Mouse (Mus musculus) c-Kit-positive CD71-positive TER-119-negative erythroid progenitor cells, embryonic 14.5 days (primary cell): ENCODE measurements around the gene Agtrap.
"Not testable (repeated sequence)": the region's sequence is repeated elsewhere in the genome, so short reads cannot be mapped to it uniquely, and the experiment has no call there.

ENCODE experiments used
- DNase-seq: peaks from one replicate; pipeline ENCODE4 v3.0.0-alpha.2; 2013; ENCODE audit warnings: low read depth

Agtrap gene

DNA sequence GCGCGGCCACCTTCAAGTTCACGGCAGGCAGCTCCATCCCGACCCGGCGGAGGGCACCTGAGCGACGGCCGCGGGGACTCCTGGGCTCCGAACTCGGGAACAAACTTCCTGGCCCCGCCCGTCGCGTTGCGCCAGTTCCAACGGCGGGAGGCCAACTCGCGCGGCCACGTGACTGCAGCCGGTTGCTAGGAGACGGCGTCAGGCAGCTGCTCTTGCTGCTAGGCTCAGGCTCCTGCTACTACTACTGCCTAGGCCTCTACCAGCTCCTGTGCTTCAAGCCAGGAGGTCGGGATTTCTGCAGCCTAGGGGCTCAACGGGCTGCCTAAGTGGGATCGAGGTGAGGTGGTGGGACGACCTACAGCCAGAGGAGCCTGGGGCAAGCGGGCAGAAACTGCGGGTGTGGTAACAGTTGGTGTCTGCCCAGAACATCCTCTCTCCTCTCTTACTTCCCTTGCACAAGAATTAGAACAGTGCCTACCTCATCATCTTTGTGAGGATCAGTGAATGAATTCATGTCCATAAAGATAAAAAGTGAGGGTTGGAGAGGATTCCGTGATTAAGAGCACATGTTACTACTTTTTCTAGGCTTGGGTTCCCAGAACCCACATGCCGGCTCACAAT, at the start of gene Agtrap:
Agtrap (minus strand) TSS at position 125 of the 621 bp plus-strand sequence.
- peak; percentile 72 for DNase-seq

DNA sequence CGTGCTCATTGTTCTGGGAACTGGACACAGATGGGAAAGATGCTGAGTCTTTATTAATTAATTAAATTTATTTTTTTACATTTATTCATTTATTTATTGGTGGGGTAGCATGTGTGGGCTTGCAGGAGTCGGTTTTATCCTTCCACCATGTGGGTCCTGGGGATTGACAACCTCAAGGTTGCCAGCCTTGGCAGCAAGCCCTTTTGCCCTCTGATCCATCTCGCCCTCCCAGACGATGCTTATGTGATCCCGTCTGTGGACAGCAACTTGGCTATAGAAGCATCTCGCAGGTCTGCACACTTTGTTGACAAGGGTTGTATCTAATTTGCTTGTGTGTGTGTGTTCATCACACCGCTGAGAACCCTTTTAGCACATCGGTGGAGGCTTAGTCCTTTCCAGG, 49.7 kb upstream of the Agtrap start:
- no peak for DNase-seq

DNA sequence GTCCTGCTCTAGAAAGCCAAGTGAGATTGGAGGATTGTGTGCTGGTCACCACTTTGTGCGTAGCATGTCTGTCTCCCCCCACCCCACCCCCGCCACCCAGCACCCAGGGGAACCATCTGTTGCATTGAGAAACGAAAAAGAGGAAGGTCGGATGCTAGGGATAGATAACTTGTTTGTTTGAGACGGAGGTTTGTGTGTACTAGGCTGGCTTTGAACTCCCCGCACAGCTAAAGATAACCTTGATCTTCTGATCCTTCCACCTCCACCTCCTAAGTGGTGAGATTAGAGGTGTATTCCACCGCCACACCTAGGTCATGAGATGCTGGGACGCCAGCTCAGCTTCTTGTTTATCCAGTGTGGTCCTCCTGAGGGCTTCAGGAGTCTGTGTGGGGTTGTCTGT, 47.2 kb upstream of the Agtrap start:
- DNase-seq = no peak

DNA sequence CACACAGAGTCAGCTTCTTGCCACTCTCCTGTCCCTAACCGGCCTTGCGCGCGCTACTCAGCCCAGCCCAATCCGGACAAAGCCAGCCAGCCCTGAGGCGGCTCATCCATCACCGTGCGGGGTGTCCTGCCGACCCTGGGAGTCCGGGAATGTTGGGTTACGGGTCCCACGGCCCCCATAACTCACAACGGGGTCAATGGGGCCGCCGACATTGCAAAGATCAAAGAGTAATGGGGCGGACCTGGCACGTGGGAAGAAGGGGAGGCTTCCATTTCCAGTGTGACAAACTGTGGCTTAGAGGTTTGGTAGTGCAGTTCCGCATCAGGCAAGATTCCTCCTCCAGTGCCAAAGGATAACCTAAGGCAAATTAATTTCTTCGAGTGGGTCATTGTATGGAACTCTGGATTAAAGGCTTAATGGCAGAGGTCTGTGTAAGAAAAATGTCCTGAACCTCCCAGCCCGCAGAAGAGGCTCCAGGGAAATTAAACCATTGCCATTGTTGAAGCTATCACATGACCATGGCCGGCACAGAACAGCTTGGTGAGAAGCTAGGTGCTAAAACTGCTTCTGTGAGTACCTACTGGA, 43.8 kb upstream of the Agtrap start:
- no peak for DNase-seq

DNA sequence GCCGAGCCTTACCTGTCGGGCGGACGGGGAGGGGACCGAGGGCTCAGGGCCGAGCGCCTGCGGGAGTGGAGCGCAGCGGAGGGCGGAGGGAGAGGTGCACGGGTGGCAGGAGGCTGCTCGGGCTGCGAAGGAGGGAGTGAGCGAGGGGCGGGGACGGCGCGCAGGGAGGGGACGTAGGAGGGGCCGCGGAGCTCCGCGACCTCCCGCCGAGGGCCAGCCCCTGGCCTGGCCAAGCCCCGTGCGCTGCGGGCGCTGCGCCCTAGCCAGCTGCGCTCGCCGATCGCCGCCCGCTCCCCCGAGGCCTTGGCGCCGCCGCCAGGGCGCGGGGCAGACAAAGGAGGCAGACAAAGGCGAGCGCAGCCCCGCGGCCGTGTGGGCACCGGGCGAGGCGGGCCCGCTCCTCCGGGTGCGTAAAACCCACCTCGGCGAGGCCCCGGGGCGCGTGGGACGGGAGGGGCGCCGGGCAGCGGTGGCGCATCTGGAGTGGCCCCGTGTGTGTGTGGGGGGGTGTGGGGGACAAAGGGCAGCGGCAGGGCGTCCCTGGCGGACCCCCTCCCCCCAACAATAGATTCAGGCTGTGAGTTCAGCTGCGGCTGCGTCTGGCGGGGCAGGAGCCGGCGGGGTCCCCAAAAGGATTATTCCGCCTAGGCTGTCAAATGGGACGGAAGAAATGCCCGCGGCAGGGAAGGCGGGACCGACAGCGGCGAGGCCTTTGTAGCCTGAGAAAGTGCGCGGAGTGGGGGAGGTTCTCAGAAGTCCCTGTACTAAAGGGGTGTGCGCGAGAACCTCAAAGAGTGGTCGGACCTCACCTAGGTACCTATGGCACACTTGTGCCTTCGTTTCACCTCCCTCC, 43.0 kb upstream of the Agtrap start, which contains the start of gene Draxin:
Draxin (minus strand) TSS at position 138 of the 853 bp plus-strand sequence.
- DNase-seq = no peak

DNA sequence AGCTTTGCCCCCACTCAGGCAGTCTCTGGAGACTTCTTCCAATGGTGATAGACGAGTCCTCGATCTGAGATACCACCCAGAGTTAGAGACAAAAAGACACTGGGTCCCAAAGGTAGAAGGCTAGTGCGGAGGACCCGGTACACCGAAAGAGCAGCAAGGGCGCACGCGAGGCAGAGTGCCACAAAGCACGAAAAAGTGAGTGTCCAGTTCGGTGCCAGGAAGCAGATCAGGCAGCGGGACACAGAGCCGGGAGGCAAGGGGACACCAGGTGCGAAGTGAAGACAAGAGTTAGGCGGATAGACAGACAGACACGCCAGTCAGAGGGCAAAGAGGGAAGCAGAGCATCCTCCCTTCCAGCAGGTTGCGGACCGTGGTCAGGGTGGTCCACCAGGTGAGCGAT, 42.3 kb upstream of the Agtrap start, which contains the start of gene Mad2l2:
Mad2l2 (plus strand) TSS at position 252 of the 400 bp plus-strand sequence.
- no peak for DNase-seq

DNA sequence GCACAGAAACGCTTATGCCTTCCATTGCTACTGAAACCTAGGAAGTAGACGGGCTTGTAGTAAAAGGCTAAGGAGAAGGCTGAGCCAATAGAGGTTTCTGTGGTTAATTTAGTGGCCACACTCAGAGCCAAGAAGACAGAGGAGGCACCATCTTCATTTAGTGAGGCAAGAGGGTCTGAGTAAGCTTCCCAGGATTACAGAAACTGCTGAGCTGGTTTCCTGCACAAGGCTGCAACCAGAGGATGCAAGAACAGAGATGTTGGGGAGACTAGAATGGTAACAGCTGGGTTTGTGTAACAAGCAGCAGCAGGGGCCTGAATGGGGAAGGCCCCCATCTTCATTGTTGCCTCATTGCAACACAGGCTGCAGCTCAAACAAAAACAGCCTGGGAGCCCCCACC, 40.8 kb upstream of the Agtrap start:
- DNase-seq = no peak

DNA sequence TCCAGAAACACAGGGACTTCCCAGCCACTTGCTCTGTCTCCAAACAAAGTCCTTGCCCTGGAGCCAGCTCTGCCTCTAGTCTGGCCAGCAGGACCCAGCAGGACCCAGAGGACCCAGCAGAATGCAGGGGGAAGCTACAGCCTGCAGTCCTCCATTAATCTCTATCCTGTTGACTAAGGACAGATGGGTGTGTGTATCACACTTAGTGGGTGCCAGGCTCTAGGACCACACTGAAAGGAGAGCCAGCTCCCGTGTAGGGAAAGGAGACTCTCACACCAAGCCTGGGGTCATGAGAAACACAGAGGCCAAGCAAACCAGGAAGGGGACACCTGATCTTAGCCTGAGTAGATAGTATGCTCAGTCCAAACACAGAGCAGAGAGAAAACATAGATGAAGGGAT, 40.4 kb upstream of the Agtrap start:
- no peak for DNase-seq

DNA sequence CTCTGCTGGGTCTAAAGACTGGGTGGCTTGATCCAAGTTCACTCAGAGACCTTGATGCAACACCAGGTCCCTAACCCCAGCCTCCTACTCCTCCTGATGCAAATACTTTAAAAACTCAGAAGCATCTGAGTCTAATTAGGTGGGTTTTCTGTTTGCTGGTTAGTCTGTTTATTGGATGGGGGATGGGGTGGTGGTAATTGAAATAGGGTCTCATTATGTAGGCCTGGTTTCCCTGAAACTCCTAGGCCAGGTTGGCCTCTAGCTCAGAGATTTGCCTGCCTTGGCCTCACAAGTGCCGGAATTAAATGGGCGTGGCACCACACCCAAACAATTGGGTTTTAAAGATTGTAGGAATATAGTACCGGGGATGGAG, 34.8 kb upstream of the Agtrap start:
- no peak for DNase-seq

DNA sequence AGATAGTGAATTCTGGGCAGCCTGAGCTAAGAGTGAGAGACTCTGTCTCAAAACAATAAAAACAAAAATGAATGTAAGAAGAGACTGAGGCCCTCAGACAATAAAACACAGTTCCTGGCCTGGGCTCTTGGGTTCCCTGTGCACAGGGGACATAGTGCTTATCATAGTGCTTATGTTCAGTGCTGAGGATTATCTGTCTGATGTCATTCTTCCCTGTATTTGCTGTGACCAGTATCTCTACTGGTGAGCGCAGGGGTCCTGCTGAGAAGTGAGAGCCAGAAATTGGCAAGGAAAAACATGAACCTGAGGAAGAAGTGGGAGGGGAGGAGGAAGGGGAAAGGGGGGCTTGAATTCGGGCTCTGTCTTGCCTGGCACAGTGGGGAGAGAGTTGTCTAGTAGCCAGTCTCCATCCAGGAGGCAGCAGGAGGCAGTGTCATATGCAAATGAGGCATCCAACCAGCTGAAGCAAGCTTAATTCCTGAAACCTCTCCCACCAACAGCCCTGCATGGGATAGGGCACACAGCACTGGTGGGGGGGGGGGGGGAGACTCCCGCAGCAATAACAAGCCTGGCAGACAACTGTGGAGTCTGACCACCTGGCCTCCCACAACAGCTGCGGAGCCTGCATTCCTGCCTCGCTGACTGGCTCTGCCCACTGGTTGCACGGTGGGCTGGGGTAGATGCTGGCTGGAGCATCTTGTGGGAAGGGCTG, 34.3 kb upstream of the Agtrap start:
- DNase-seq = no peak

DNA sequence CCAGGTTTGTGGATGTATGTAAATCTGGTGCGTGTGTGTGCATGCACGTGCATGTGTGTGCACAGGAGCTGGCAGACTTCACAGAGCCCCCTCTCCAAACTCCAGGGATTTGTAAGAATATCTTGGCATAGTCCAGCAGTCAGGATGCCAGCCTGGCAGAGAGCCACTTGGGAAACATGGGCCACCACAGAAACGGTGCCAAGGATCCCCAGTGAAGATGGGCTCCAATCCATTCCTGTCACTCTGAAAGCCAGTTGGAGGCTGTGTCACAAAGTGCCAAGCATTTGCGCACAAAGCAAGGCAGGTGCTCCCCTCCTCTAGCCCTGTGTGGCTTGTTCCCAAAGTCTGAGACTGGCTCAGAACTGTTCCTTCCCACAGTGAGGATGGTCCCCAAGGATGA, 33.5 kb upstream of the Agtrap start:
- DNase-seq = no peak

DNA sequence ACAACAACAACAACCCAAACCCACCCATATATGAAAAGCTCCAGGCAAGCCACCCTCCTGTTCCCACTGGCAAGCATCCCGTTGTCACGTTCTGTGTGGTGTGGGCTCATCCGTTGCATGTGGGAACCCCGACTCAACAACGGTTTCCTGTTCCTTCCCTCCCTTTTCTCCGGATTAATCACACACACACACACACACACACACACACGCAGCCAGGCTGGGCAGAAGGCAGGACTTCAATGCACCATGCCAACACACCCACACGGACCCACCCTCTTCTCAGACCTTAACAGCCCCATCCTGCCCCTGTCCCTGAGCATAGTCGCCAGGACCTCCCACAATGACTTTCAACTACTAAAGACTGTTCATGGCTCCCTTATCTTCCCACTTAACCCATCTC, 32.7 kb upstream of the Agtrap start:
- DNase-seq = no peak

DNA sequence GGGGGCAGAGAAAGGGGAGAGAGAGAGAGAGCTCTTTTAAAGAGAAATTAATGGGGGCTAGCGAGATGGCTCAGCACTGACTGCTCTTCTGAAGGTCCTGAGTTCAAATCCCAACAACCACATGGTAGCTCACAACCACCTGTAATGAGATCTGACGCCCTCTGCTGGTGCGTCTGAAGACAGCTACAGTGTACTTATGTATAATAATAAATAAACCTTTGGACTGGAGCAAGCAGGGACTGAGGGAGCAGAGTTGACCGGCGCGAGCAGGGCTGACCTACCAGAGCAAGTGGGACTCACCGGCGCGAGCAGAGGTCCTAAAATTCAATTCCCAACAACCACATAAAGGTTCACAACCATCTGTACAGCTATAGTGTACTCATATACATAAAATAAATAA, 31.7 kb upstream of the Agtrap start:
- DNase-seq = not testable (repeated sequence)

DNA sequence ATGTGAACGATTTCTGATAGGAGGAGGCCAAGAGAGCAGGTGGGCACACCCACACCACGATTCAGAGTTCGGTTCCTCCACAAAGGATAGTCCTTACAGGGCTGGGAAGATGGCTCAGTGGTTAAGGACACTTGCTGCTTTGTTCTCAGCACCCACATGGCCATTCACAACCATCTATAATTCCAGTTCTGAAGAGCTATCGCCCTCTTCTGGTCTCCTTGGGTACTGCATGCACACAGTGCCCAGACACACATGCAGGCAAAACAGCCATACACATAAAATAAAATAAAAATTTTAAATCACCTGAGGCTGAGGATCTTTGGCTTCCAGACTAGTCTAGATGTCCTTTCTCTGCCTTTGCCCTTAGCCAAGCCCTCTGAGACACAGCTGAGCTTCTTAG, 29.6 kb upstream of the Agtrap start:
- DNase-seq = no peak

DNA sequence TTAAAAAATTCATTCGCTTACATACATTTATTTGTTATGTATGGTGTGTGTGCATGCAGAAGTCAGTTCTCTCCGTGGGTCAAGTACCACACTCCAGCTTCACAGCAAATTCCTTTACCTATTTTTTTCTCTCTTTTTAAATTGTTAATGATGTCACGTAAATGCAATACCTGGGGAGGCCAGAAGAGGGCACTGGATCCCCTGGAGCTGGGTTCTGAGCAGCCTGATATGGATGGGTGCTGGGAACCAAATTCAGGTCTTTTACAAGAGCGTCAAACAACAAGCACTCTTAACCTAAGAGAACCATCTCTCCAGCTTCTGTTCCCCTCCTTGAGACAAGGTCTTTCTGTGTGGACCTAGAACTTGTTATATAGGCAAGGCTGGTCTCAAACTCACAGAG, 28.8 kb upstream of the Agtrap start:
- DNase-seq = no peak

DNA sequence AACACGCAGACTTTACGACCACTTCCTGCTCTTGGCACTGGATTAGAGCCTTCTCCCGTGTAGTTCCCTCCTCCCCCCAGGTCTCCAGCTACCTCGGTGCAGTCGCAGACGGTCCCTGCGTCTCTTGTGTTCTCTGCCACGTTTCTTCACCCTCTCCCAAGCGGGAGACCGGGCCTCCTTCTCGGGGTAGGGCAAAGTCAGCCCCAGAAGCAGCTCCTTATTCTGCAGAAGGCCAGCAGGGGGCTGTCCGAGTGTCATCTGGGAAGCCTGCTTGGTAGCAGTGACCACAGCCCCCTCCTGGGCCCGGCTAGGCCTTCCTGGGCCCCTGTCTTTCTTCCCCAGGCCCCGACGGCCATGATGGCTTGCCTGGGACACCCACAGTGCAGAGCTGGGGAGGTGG, 27.6 kb upstream of the Agtrap start:
- no peak for DNase-seq

DNA sequence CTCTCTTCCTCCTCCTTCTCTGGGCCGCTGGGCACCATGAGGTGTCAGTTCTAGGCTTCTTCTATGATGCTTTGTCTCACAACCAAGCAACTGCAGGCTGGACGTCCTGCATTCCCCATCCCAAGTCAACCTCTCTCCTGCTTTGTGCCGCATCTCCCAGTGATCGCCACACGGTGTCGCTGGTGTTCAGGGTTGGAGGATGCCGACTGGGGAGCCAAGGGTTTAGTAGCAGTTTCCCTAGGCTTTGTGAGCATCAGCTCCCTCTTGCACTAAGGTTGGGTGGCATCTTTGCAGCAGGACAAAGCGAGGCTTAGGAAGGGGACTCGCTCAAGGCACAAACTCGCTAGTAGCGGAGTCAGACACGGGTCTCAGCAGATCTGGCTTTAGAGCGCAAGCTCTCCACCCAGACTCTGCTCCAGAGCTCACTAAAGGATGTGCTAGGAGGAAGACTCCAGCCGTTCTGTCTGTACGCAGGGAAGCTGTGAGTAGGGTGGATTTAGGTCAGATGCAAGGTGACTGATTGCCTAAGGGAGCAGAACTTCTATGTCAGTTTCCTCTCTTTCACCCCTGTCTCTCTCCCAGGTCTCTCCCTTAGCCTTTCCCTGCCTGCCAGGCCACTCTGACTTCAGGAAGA, 27.0 kb upstream of the Agtrap start:
- peak; percentile 58 for DNase-seq

DNA sequence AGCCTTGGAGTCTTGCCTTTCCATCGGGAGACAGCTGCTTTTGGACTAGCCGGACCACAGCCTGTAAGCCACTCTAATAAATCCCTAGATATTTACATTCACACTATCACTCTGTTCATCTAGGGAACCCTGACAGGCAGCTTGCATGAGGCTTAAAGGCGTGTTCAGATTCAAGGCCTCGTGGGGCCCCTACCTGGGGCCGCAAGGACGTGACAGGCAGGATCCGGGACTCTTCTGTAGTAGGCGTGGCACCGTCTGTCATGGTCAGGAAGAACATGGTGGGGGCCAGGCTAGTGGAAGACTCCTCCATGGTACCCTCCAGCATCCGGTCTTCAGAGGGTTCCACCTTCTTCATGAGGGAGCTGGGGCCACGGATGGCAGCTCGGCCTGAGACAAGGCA, 24.7 kb upstream of the Agtrap start:
- no peak for DNase-seq

DNA sequence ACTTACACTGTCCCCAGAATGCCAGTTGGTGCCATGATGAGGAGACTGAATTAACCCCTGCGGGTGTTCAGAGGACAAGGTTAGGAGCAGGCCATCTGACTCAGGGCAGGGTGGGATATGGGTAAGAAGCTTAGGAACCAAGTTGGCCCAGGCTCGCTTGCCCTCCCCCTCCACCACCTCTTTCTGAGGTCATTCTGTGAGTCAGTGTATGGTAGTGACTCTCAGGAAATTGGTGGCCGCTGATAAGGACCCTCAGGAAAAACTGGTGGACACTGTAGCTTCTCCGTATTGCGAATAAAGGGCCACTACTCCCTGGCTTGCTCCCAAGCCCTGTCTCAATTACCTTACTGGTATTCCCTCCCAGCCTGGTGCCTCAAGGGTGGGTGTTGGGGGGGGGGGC, 21.4 kb upstream of the Agtrap start:
- no peak for DNase-seq

DNA sequence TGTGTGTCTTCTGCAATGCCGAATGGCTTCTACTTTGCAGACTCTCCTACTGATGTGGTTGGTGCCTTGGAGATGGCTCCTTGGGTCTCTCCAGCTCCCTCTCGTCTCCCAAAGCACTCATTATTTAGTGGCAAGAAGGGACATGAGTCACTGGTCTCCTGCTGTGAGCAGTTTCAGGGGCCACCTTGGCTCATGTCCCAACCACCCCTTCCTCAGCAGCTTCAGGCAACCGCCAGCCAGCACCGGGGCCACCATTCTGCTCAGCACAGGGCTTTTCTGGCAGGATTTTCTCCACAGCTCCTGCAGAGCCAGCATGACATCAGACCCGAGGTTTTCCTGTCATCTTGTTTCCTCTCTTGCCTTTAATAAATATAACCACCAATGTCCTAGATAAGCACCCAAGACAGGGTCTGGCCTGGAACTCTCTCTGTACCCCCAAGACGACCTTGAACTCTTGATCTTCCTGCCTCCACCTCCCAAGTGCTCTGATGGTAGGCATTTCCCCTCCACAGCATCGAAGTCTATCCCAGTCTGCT, 20.8 kb upstream of the Agtrap start:
- no peak for DNase-seq

DNA sequence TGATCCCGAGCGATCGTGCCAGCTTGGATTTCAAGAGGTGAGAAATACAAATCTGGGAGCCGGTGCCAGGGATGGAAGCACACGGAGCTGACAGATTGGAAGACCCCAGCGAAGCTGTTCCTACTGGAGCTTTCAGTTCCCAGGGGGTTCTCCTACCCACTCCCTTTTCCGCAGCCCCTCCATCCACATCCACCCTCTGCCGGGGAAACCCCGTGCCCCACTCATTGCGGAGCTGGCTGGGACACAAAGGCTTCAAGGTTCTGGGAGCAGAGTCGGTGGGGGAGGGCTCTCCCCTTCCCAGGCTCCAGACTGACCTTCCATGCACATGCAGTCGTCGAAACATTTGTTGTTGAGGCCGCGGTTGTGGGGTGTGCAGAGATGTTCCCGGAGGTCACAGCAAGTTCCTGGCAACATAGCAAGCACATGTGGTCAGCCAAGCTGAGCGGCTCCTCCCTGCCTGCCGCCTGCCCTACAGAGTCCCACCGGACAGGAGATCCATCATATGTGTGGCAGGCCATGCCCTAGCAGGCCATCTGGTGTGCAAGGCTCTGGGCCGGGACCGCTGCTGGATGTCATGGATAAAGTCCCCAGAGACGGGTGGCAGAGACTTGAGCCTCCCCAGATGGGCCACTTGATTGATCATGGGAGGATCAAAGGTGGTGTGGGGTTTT, 19.9 kb upstream of the Agtrap start:
- no peak for DNase-seq
